Mouse (Mus musculus) neutrophil, adult 59 days (primary cell): ENCODE results near the gene Rnf208. TPM values are rescaled to one million over a fixed set of nuclear protein-coding genes. Genes with fewer than 3 reads are reported as not detected.

Source experiments
- total RNA-seq, 2 experiments: library from RNA; stranded (reverse); gene quantifications; 1 replicate in 1 of 2; 2 replicates in 1 of 2; pipeline ENCODE4 v1.2.4; 2023

Rnf208 gene
- total RNA-seq, result under 1 TPM in 1 of 2 experiments, not detected in 1; 0.29 TPM

DNA sequence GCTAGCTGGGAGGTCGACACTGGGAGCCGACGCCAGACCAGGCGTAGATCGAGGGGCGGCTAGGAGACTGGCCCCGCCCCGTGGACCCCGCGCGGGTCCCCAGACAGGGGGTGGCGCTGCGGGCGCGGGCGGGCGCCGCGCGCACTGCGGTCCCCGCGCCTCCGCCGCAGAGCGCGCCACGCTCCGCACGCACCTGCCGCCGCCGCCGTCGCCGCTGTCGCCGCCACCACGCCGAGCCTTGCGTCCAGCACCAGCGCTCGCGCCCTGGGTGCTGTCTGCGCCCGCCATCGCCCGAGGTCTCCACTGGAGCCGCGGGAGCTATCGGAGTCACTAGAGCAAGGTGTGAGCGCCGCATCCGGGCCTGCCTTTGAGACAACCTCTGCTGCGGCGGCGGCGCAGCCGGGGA lies at the start of gene Rnf208, which contains the start of gene Cysrt1:
TSS of gene Rnf208 (plus strand) at position 155 of the 406 bp plus-strand sequence.
TSS of gene Cysrt1 (minus strand) at position 352 of the 406 bp plus-strand sequence.

DNA sequence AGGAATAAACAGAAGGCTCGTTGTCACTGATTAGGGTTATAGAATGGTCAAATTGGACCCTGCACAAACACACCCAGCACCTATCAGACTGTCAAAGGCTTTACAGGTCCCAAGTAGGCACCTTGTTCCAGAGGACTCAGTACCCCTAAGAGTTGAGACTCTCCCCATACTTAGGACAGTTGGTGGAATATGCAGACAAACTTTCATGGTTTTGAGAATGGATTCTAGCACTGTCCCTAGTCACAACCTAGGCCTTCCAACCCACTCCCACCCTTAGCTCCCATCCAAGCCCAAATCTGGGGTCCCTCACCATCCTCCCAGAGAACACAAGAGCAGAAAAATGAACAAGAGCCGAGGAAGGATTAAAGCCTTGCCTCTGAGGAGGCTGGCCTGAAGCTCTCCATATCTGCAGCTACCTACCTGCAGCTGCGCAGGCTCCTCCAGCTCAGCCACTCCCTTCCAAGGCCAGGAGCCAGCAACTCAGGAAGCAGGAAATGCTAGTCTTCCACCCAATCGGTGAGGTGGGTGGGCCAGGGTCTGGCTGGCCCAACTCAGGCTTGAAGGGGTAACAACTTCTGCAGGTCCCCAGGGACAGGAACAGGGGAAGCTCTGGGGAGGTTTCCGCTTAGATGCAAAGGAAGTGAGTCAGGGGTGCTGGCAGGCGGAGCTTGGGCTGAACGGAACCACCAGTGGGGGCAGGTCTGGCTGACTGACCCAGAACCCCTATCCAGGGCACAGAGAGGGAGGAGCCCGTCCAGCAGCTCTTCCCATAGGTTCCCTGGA lies 45.7 kb upstream of the Rnf208 start, which contains the start of gene Tor4a:
TSS of gene Tor4a (minus strand) at position 715 of the 783 bp plus-strand sequence.

DNA sequence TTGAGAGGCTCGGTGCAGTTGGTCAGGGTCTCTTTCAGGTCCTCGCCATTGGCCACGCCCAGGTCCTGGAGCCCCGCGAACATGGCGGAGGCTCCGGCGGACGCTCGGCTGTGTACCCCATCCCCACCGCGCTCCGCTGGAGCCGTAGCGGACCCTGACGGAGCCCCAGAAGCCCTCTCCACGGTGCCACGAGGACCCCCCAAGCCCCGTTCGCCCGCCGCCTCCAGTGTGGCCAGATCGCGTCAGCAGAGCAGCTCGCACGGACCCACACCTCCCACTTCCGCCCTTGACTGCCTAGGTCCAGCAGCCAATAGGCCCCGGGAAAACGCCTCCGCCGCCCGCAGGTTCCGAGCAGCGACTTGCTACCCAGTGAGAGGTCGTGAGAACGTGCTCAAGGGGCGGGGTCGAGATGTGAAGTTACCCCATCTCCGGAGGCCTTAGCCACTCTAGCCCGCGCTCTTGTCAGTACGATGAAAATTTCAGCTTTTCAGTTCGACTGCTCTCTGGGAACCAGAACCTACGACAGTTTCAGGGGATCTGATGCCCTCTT lies 30.9 kb upstream of the Rnf208 start, which contains the start of gene Nelfb:
TSS of gene Nelfb (minus strand) at position 369 of the 550 bp plus-strand sequence.

DNA sequence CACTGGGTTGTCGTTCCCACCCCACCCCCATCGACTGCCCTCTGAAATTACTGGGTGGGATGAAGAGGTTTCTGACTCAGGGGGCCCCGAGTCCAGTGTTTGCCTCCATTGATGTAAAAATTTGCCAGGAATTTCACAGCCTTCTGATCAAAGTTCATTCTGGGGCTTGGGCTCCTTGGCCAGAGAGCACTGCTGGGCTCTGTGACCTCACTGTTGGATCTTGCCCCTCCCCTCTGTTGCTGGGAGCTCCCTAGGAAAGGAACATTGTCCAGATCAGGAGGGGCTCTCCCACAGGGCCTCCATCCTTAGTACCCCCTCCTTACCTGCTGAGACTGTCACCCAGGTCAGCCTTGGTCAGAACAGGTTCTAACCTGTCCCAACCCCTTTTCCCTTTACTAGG lies 27.6 kb upstream of the Rnf208 start, which contains the start of gene Stpg3:
TSS of gene Stpg3 (minus strand) at position 194 of the 400 bp plus-strand sequence.

DNA sequence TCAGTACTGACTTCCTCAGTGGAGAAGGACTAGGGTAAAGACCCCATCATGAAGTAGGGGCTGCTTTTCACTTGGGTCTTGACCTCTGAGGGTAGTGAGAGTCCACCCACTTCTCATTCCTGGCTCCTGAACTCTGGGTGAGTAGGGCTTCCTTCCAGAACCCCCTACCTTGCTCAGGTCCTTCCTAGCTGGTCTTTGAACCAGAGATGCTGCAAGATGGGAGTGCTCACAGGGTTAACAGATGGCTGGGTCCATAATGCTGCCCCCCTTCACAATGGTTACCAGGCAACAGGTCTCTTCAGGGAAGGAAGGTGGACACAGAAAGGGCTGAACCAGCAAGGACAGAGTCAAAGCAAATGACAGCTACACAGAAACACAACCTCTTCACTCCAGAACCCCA lies 23.6 kb upstream of the Rnf208 start, which contains the start of gene Fam166a:
TSS of gene Fam166a (plus strand) at position 301 of the 400 bp plus-strand sequence.

DNA sequence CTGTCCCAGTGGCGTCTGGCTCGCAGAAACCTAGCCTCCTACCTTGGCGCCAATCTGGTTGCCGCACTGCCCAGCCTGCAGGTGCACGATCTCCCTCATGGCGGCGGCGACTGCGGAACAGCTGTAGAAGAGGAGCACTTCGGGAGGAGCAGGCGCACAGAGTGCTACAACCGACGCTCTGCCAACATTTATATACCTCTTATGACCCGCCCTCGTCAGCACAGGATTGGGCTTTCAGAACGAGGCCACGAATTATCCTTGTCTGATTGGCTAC lies 17.6 kb upstream of the Rnf208 start, which contains the start of gene Tubb4b:
TSS of gene Tubb4b (minus strand) at position 211 of the 274 bp plus-strand sequence.

DNA sequence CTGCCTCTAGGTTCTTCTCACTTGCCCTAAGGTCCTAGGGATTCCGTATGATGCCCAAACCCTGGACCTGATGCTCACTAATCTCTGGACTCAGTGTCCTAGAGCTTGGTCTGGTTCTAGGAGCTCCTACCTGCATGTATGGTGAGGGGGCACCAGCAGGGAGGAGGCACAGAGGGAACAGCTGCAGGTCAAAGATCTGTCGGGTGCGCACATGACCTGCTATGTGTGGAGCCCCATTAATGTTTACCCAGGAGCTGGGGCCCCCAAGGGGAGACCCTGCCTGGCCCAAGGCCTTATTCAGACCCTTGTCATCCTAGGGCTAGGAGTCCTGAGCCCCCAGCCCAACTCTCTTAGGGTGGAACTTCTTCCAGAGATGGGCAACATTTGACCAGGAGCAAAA lies 8.0 kb upstream of the Rnf208 start, which contains the start of gene Slc34a3:
TSS of gene Slc34a3 (minus strand) at position 315 of the 400 bp plus-strand sequence.

DNA sequence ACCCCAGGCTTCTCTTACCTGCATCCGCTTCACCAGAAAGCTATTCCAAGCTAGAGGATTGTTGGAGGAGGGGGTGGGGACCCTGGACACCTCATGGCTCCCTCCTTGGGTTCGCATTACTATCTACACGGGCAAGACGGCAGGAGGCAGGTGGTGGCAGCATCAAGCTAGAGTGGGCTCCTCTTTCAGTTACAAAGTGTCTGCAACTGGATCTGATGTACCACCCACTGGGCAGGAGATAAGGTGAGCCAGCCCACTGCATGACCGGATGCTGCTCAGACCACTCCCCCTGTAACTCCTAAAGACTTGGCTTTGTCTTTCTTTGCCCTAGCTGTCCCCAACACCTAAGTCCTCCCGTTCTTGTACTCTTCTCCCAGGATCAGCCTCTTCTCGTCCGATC lies 5.4 kb upstream of the Rnf208 start, which contains the start of gene Rnf224:
TSS of gene Rnf224 (minus strand) at position 174 of the 400 bp plus-strand sequence.

DNA sequence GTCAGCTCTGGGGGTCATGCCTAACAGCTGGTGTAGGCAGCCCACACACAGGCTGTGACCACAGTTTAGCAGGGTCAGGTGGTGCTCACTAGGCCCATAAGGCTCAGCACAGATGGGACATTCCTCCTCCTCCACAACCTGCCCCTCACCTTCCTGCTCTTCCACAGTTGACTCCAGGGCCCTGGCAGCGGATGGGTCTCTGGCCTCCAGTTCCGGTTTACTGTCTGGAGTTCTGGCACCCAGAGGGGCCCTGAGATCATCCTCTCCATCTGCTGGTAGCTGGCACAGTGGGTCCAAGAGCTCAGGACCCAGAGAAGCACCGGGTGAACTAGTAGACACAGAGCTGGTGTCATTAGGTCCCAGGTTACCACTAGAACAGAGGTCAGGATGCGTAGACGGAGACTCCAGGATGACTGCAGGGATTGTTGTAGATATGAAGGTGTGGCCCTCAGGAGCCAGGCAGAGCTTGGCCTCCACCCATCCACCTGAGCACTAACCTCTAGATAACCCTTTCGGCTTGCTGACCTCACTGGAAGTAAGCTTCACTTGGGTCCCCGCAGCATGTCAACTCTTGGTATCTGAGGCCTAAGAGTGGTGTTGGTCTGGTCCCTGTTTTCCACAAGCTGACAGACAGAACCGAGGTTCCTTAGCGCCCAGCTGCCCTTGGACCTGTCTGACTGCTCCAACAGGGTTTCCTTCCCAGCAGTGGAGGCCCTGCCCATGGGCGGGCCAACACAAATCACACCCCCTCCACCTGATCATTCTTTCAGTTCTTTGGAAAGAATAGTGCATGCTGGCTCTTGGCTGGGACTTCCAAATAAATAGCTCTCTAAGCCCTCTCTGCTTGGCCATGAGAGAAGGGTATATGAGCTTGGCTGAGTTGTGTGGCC lies 4.4 kb downstream of the Rnf208 start, which contains the start of gene AL732309.1:
TSS of gene AL732309.1 (minus strand) at position 681 of the 890 bp plus-strand sequence.

DNA sequence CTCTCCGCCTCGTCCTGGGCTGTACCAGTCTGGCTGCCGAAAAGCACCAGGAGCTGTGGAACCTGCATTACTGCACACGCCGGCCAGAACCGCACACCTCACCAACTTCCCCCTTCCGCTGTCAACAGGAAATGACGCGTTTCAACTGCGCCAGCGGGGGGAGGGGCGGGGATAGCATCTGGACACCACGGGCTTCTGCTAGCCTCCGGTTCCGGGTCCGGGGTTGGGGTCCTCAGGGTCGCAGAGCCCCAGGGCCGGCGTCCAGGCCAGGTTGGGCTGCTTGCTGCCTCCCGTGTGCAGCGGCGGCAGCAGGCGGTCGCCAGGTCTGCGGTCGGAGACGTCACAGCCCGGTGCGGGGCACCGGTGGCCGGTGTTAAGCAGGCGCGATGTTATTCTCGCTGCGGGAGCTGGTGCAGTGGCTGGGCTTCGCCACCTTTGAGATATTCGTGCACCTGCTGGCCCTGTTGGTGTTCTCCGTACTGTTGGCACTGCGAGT lies 13.3 kb downstream of the Rnf208 start, which contains the start of gene Tmem203:
TSS of gene Tmem203 (plus strand) at position 156 of the 496 bp plus-strand sequence.

DNA sequence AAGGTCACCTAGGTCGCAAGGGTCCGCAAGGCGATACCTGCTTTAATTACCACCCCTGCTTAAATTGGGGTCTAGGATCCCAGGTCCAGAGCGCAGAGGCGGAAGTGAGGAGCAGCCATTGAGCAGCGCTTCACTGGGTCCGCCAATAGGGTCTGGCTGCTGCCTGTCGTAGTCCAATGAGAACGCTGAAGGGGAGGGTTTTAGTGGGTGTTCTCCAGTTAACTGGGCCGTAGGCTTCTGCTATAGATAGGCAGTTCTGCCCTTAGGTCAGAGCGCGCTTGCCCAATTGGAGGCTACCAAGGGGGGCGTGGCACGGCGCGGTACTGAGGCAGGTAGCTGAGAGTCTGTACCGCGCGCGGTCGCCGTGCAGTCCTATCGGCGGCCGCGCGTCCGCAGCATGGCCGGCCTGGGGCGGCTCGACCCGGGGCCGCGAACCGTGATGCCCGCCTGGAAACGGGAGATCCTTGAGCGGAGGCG lies 20.3 kb downstream of the Rnf208 start, which contains the start of gene Tprn:
TSS of gene Tprn (plus strand) at position 328 of the 477 bp plus-strand sequence.

DNA sequence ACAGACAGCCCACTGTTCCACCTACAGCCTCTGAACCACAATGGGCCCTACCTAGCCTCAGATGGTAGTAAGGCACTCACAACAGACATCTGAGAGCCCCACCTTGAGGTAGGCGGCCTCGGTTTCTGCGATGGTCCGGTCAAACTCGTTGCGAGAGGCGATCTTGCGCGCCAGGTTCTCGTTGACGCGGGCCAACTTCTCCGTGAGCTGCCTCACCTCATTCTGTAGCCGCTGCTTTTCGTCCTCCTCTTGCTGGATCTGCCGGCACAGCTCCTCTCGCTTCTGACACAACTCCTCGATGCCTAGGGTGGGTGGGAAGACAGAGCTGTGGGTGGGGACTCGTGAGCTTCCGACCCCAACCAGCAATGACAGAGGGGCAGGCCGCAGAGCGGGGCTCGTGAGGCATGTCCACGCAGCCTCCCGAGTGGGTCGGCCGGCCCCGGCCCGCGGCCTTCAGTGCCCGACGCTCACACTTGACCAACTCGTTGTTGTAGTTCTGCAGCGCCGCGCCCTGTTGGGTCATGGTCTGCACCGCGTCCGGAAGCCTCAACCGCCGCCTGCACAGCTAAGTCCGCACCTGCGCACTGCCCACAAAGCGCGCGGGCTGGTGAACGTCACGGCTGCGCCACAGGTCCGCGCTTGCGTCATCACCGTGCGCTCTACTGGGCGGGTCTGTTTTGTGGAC lies 29.9 kb downstream of the Rnf208 start, which contains the start of the genes Ssna1 and Anapc2:
TSS of gene Ssna1 (minus strand) at position 612 of the 685 bp plus-strand sequence.
TSS of gene Anapc2 (plus strand) at position 652 of the 685 bp plus-strand sequence.

DNA sequence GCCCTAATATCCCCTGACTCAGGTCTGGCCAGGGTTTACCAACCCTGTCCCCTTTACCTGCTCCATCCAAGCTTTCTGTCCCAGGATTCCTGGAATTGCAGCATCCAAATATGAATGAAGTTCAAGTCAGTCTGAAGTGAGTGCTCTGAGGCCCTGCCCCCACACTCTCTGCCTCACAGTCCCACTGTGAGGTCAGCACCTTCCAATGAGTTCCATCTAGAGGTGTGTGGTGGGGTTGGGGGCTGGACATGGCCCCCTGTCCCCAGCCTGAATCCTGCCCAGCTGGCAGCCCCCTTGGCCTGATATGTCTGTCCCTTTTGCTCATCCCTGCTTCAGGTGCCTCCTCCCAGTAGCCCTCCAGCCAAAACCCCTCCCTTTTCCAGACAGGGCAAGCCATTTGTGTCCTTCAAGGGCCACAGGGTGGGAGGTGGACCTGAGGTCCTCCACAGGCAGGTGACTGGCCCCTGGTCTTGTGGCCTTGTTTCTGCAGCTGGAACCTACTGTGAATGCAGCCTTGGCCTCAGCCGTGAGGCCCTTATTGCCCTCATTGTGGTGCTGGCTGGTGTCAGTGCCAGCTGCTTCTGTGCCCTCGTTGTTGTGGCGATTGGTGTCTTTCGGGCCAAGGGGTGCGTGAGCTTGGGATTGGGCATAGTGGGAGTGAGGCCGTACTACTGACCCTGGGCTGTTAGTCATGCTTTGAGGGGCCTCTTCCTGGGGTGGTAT lies 46.0 kb downstream of the Rnf208 start, which contains the start of gene Tmem210:
TSS of gene Tmem210 (plus strand) at position 219 of the 723 bp plus-strand sequence.

DNA sequence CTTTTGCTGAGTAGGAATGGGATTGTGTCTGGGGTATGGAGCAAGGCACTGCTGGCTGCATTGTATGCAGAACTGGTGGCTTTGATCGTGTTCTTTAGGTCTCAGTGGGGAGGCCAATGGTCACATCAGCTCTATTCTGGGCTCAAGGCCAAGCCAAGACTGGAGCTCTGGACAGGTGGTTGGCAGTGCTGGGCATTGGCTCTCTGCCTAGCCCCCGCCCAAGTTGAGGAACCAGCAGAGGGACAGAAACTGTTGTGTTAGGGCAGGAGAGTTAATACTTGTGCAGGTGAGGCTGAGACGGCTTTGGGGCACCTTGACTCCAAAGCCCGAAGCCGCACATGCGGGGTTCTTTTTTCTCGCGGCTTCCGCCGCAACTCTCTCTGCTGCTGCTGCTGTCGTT lies 47.6 kb downstream of the Rnf208 start, which contains the start of gene Lrrc26:
TSS of gene Lrrc26 (plus strand) at position 265 of the 400 bp plus-strand sequence.

Other genes starting within 250 kb of the Rnf208 start
- 10 to 100 TPM; 14.5 to 19.9 TPM for gene Nsmf, start 187.9 kb upstream of the Rnf208 start, total RNA-seq
- not detected for gene Entpd8, start 162.0 kb upstream of the Rnf208 start, total RNA-seq
- not detected for gene Noxa1, start 147.1 kb upstream of the Rnf208 start, total RNA-seq
- under 1 TPM; 0.57 to 0.73 TPM for gene Nrarp, start 61.5 kb upstream of the Rnf208 start, total RNA-seq
- 10 to 100 TPM; 39.0 to 42.5 TPM for gene Tor4a, start 45.4 kb upstream of the Rnf208 start, total RNA-seq
- 10 to 100 TPM; 46.2 to 55.8 TPM for gene Nelfb, start 30.8 kb upstream of the Rnf208 start, total RNA-seq
- under 1 TPM; 0.29 to 0.40 TPM for gene Stpg3, start 27.6 kb upstream of the Rnf208 start, total RNA-seq
- gene Fam166a, start 23.5 kb upstream of the Rnf208 start, total RNA-seq, result not detected
- gene Tubb4b, start 17.6 kb upstream of the Rnf208 start, total RNA-seq, result 100 to 1,000 TPM; 254 to 279 TPM
- not detected for gene Slc34a3, start 7.9 kb upstream of the Rnf208 start, total RNA-seq
- gene Rnf224, start 5.5 kb upstream of the Rnf208 start, total RNA-seq, result not detected
- not detected for gene Cysrt1, start 197 bp downstream of the Rnf208 start, total RNA-seq
- gene AL732309.1, start 4.6 kb downstream of the Rnf208 start, total RNA-seq, result 1 to 10 TPM in 1 of 2 experiments, under 1 TPM in 1; 0.53 to 3.2 TPM
- gene Tmem203, start 13.2 kb downstream of the Rnf208 start, total RNA-seq, result 10 to 100 TPM; 17.8 to 19.1 TPM
- gene Tprn, start 20.4 kb downstream of the Rnf208 start, total RNA-seq, result 10 to 100 TPM; 12.7 to 14.6 TPM
- 10 to 100 TPM; 60.4 to 61.5 TPM for gene Ssna1, start 30.2 kb downstream of the Rnf208 start, total RNA-seq
- 10 to 100 TPM; 79.1 to 82.3 TPM for gene Anapc2, start 30.2 kb downstream of the Rnf208 start, total RNA-seq
- not detected for gene Tmem210, start 45.9 kb downstream of the Rnf208 start, total RNA-seq
- gene Lrrc26, start 47.7 kb downstream of the Rnf208 start, total RNA-seq, result not detected
- not detected for gene Grin1, start 76.9 kb downstream of the Rnf208 start, total RNA-seq
- gene Man1b1, start 90.1 kb downstream of the Rnf208 start, total RNA-seq, result 10 to 100 TPM; 39.8 to 46.7 TPM
- gene Dpp7, start 114.1 kb downstream of the Rnf208 start, total RNA-seq, result 10 to 100 TPM; 11.1 to 21.8 TPM
- gene Uap1l1, start 123.4 kb downstream of the Rnf208 start, total RNA-seq, result 10 to 100 TPM; 30.5 to 36.8 TPM
- 10 to 100 TPM in 1 of 2 experiments, 1 to 10 TPM in 1; 9.1 to 11.3 TPM for gene Sapcd2, start 130.1 kb downstream of the Rnf208 start, total RNA-seq
- gene Entpd2, start 153.6 kb downstream of the Rnf208 start, total RNA-seq, result not detected
- not detected for gene Npdc1, start 157.1 kb downstream of the Rnf208 start, total RNA-seq
- 10 to 100 TPM; 16.2 to 20.1 TPM for gene Fut7, start 181.0 kb downstream of the Rnf208 start, total RNA-seq
- 10 to 100 TPM; 17.7 to 22.9 TPM for gene Abca2, start 186.4 kb downstream of the Rnf208 start, total RNA-seq
- not detected for gene Clic3, start 214.6 kb downstream of the Rnf208 start, total RNA-seq
- gene Paxx, start 218.8 kb downstream of the Rnf208 start, total RNA-seq, result 10 to 100 TPM; 44.7 to 53.4 TPM
- gene Ptgds, start 227.8 kb downstream of the Rnf208 start, total RNA-seq, result not detected